Mouse (Mus musculus): Measurements from ENCODE around the gene Spert.

DNA sequence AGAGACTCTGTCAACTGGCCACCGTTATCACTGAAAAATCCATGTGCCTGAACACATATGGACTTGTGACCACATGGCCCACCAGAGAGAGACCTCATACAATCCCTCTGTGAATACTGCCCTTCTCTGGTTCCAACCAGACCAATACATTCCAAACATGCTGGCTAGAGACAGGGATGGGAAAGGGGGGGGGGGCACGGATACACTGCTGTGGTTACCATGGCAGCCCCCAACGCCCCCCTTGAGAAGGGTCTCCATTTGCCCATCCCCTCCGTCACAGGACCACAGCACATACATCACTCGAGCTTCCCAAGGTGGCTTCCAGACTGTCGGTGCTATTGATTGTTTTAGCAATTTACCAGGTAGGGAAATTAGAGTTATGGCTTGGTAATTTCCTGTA, 23.5 kb upstream of the Spert start:
- TF ChIP-seq CTCF (IDR thresholded peaks at IDR 0.05; ENCODE audit: low read depth) (no peak), EP300 (optimal IDR thresholded peaks at IDR 0.05) (no peak)
